Mouse (Mus musculus): ENCODE data around the gene Ccdc190.

- TF ChIP-seq EP300 (IDR thresholded peaks at IDR 0.05): no peak
- no peak for TF ChIP-seq CTCF (IDR thresholded peaks at IDR 0.05)
Measured at GRCm38 (mm10) chr1:169927753-169928369, 587 bp upstream of the Ccdc190 start.

All from lung, postnatal 0 days (tissue).